Mouse (Mus musculus) liver, adult 2 months (tissue): ENCODE data around the gene Rsu1. TPM values are rescaled to one million over a fixed set of nuclear protein-coding genes. Genes with fewer than 3 reads are reported as not detected.

ENCODE experiments used
- DNase-seq: peaks from one replicate; pipeline ENCODE4 v3.0.0-alpha.2; 2011; ENCODE audit warnings: low read depth, low spot score; ENCODE audit errors: extremely low read depth
- H3K27ac ChIP-seq: fragments of 200-500 bp; replicated peaks from 2 replicates; pipeline ENCODE4 v1.5.1; 2012; ENCODE audit warnings: low read depth, mild to moderate bottlenecking, control low read depth, inconsistent platforms, low read length; ENCODE audit not compliant: insufficient read depth
- H3K27me3 ChIP-seq: fragments of 200-500 bp; 2 replicates; pipeline ENCODE4 v1.6.1; 2012; ENCODE audit warnings: mild to moderate bottlenecking, moderate library complexity, low read length, inconsistent platforms; ENCODE audit not compliant: control insufficient read depth, insufficient read depth
- H3K36me3 ChIP-seq: fragments of 200-500 bp; 2 replicates; pipeline ENCODE4 v1.6.1; 2012; ENCODE audit warnings: low read length, inconsistent platforms; ENCODE audit not compliant: control insufficient read depth, insufficient read depth
- H3K4me1 ChIP-seq: fragments of 200-500 bp; 2 replicates; pipeline ENCODE4 v1.6.1; 2011; ENCODE audit warnings: low read length; ENCODE audit not compliant: control insufficient read depth, insufficient read depth
- H3K4me3 ChIP-seq: fragments of 200-500 bp; 2 replicates; pipeline ENCODE4 v1.5.1; 2011; ENCODE audit warnings: low read depth, mild to moderate bottlenecking, control low read depth, low read length, moderate library complexity; ENCODE audit not compliant: insufficient read depth
- H3K79me2 ChIP-seq: fragments of 200-500 bp; 2 replicates; pipeline ENCODE4 v1.6.1; 2012; ENCODE audit warnings: inconsistent platforms, mild to moderate bottlenecking, low read length, moderate library complexity; ENCODE audit not compliant: control insufficient read depth, insufficient read depth
- H3K9ac ChIP-seq: fragments of 200-500 bp; 2 replicates; pipeline ENCODE4 v1.6.1; 2012; ENCODE audit warnings: low read depth, mild to moderate bottlenecking, control low read depth, inconsistent platforms, low read length
- CTCF ChIP-seq: fragments of 200-500 bp; IDR thresholded peaks from 2 replicates; pipeline ENCODE4 v1.5.1; 2011; ENCODE audit warnings: low read depth, low read length, control low read depth
- POLR2A ChIP-seq: fragments of 200-500 bp; IDR thresholded peaks from 2 replicates; pipeline ENCODE4 v1.6.1; 2011; ENCODE audit warnings: low read length, control low read depth; ENCODE audit not compliant: insufficient read depth; ENCODE audit errors: extremely low read depth
- WGBS: fragments of 180-500 bp; shearing (Covaris S2); methylation state at CpG from one replicate; pipeline ENCODE4 v1.1.7; 2018; 5-methylcytosine and 5-hydroxymethylcytosine counted together
- polyA plus RNA-seq: library from polyadenylated mRNA; depleted of rRNA; stranded (reverse); fragments of >200 nt; gene quantifications from 2 replicates; pipeline ENCODE4 v1.2.3, GENCODE M21; 2012
- total RNA-seq: library from RNA; depleted of rRNA; stranded (reverse); fragments of >200 nt; gene quantifications from 2 replicates; pipeline ENCODE4 v1.2.3, GENCODE M21; 2014

Rsu1 gene
- total and polyA plus RNA-seq, 2 experiments, result 17.9 to 31.5 TPM

GRCm38 (mm10) chr2:13258606-13259005 is 12.6 kb downstream of the Rsu1 start:
- 93% methylated on average over 2 of the region's 2 CpGs for WGBS
- peaks cover 2% of the 10 kb centered on the region; the same call in 1 of the 2 replicates for H3K36me3 ChIP-seq

GRCm38 (mm10) chr2:13240711-13241110 is 30.5 kb downstream of the Rsu1 start:
- Histone ChIP-seq H3K27ac (no peak overlapping the region), H3K4me1 (no peaks in the 10 kb centered on the region), H3K27me3 (no peaks in the 10 kb centered on the region), H3K9ac (no peak overlapping the region), H3K4me3 (no peak overlapping the region), H3K36me3 (peaks cover 6% of the 10 kb centered on the region), H3K79me2 (no peaks in the 10 kb centered on the region)
- DNase-seq, result no peak
- 83% methylated on average over 9 of the region's 9 CpGs for WGBS
- TF ChIP-seq CTCF (no peak), POLR2A (no peak)

More at GRCm38 (mm10) chr2:13258606-13259005, 12.6 kb downstream of the Rsu1 start:
- Histone ChIP-seq H3K4me1 (no peaks in the 10 kb centered on the region), H3K79me2 (no peaks in the 10 kb centered on the region; the same call in 1 of the 2 replicates), H3K9ac (no peak overlapping the region), H3K4me3 (no peak overlapping the region), H3K27me3 (no peaks in the 10 kb centered on the region), H3K27ac (no peak overlapping the region)
- no peak for DNase-seq
- no peak for TF ChIP-seq CTCF

- Histone ChIP-seq H3K79me2 (no peaks in the 10 kb centered on the region), H3K27ac (no peak overlapping the region), H3K27me3 (no peaks in the 10 kb centered on the region), H3K4me3 (no peak overlapping the region), H3K9ac (no peak overlapping the region), H3K4me1 (no peaks in the 10 kb centered on the region), H3K36me3 (peaks cover 6% of the 10 kb centered on the region; the same call in 1 of the 2 replicates)
- DNase-seq, result peak; percentile 33
- 74% methylated on average over 8 of the region's 8 CpGs for WGBS
- peak; percentile 22; the same call in 1 of the 2 replicates for TF ChIP-seq CTCF
- no peak for TF ChIP-seq POLR2A
Measured at GRCm38 (mm10) chr2:13237140-13237901, 33.9 kb downstream of the Rsu1 start.

GRCm38 (mm10) chr2:13235696-13236095 is 35.5 kb downstream of the Rsu1 start:
- no peaks in the 10 kb centered on the region for H3K4me1 ChIP-seq
- no peaks in the 10 kb centered on the region for H3K27me3 ChIP-seq
- TF ChIP-seq POLR2A, result no peak
- no peak for TF ChIP-seq CTCF
- no peak overlapping the region for H3K9ac ChIP-seq
- peak; percentile 46 for DNase-seq
- H3K79me2 ChIP-seq, result no peaks in the 10 kb centered on the region; the same call in 1 of the 2 replicates
- no peak overlapping the region for H3K4me3 ChIP-seq
- no peak overlapping the region for H3K27ac ChIP-seq
- peaks cover 6% of the 10 kb centered on the region; the same call in 1 of the 2 replicates for H3K36me3 ChIP-seq
- 33% methylated on average over 5 of the region's 5 CpGs for WGBS

- no peaks in the 10 kb centered on the region for H3K27me3 ChIP-seq
- H3K9ac ChIP-seq, result no peak overlapping the region
- no peak overlapping the region for H3K4me3 ChIP-seq
- no peak for TF ChIP-seq POLR2A
- no peak for TF ChIP-seq CTCF
- H3K36me3 ChIP-seq, result peaks cover 1% of the 10 kb centered on the region; the same call in 1 of the 2 replicates
- no peak overlapping the region for H3K27ac ChIP-seq
- H3K4me1 ChIP-seq, result no peaks in the 10 kb centered on the region
- H3K79me2 ChIP-seq, result no peaks in the 10 kb centered on the region; the same call in 1 of the 2 replicates
- no peak for DNase-seq
- 94% methylated on average over 10 of the region's 10 CpGs for WGBS
Measured at GRCm38 (mm10) chr2:13234796-13235195, 36.4 kb downstream of the Rsu1 start.

GRCm38 (mm10) chr2:13233902-13234301 is 37.3 kb downstream of the Rsu1 start:
- H3K27ac ChIP-seq, result no peak overlapping the region
- H3K27me3 ChIP-seq, result no peaks in the 10 kb centered on the region
- H3K9ac ChIP-seq, result no peak overlapping the region
- no peak for DNase-seq
- H3K4me1 ChIP-seq, result no peaks in the 10 kb centered on the region
- 87% methylated on average over 7 of the region's 7 CpGs for WGBS
- H3K79me2 ChIP-seq, result no peaks in the 10 kb centered on the region; the same call in 1 of the 2 replicates
- no peak overlapping the region for H3K4me3 ChIP-seq
- no peak for TF ChIP-seq CTCF
- TF ChIP-seq POLR2A, result no peak
- no peaks in the 10 kb centered on the region for H3K36me3 ChIP-seq
